Mouse (Mus musculus) kidney, embryonic 15.5 days (tissue): Measurements from ENCODE around the gene Hist2h3c1. TPM values are rescaled to one million over a fixed set of nuclear protein-coding genes. Genes with fewer than 3 reads are reported as not detected.

Experiments used
- ATAC-seq: fragments of 200-750 bp; cut with Nextera tagmentation; replicated peaks from 2 replicates; pipeline ENCODE4 v1.8.0; 2017; ENCODE audit warnings: moderate TSS enrichment; ENCODE audit not compliant: low FRiP score
- H3K27ac ChIP-seq: fragments of 300-500 bp; sonication (generic); 2 replicates; pipeline ENCODE4 v1.5.1; 2015; ENCODE audit warnings: mild to moderate bottlenecking, inconsistent platforms
- H3K27me3 ChIP-seq: fragments of 300-500 bp; sonication (generic); 2 replicates; pipeline ENCODE4 v1.6.1; 2015; ENCODE audit warnings: inconsistent platforms
- H3K36me3 ChIP-seq: fragments of 300-500 bp; sonication (generic); 2 replicates; pipeline ENCODE4 v1.6.1; 2015; ENCODE audit warnings: inconsistent platforms
- H3K4me1 ChIP-seq: fragments of 300-500 bp; sonication (generic); 2 replicates; pipeline ENCODE4 v1.6.1; 2015; ENCODE audit warnings: inconsistent platforms
- H3K4me2 ChIP-seq: fragments of 300-500 bp; sonication (generic); 2 replicates; pipeline ENCODE4 v1.6.1; 2015; ENCODE audit warnings: moderate library complexity, mild to moderate bottlenecking, inconsistent platforms
- H3K4me3 ChIP-seq: fragments of 300-500 bp; sonication (generic); replicated peaks from 2 replicates; pipeline ENCODE4 v1.5.1; 2015; ENCODE audit warnings: mild to moderate bottlenecking, inconsistent platforms
- H3K9ac ChIP-seq: fragments of 300-500 bp; sonication (generic); 2 replicates; pipeline ENCODE4 v1.6.1; 2015; ENCODE audit warnings: mild to moderate bottlenecking, inconsistent platforms
- H3K9me3 ChIP-seq: fragments of 300-500 bp; sonication (generic); replicated peaks from 2 replicates; pipeline ENCODE4 v1.6.1; 2016; ENCODE audit warnings: inconsistent platforms
- WGBS: fragments of 180-500 bp; shearing (Covaris S2); methylation state at CpG from one replicate; pipeline ENCODE4 v1.1.7; 2015; ENCODE audit warnings: mixed read lengths; 5-methylcytosine and 5-hydroxymethylcytosine counted together
- polyA plus RNA-seq: library from polyadenylated mRNA; unstranded; fragments of >200 nt; fragmentation: Nextera tagmentation; extraction: Ambion mirVana; gene quantifications from 2 replicates; pipeline ENCODE4 v1.2.1, GENCODE M21; 2015

The Hist2h3c1 gene
- polyA plus RNA-seq, 1 experiment from 2014 or later: 0.55 TPM

- Histone ChIP-seq H3K27me3 (no peaks in the 10 kb centered on the region), H3K4me2 (peak overlapping the region; percentile 86), H3K9ac (peak overlapping the region; percentile 64), H3K27ac (peak overlapping the region; percentile 100), H3K4me1 (peaks cover 51% of the 10 kb centered on the region), H3K4me3 (peak overlapping the region; percentile 68), H3K36me3 (no peaks in the 10 kb centered on the region), H3K9me3 (no peaks in the 10 kb centered on the region)
- no peak for ATAC-seq
- 21% methylated on average over 9 of the region's 9 CpGs for WGBS
Measured at GRCm38 (mm10) chr3:96221640-96222038, 24.8 kb upstream of the Hist2h3c1 start.

DNA sequence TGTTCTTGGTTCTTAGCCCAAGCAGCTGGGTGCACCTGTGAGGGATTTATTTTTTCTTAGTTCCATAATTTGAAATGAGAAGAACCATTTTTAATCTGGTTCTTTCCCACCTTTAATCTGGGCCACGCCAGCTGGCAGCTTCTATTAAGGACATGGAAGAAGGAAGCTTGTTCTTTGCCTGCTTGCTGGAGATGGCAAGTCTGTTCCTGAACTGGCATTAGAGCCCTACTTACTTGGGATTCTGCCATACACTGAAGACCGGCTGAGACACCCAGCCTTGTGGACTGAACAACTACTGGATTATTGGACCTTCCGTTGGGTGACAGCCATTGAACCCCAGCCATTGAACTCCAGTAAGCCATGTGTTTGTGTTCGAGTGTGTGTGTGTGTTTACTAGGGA lies 23.7 kb upstream of the Hist2h3c1 start:
- 94% methylated on average over 4 of the region's 4 CpGs for WGBS
- H3K9me3 ChIP-seq: no peaks in the 10 kb centered on the region
- H3K4me3 ChIP-seq: no peak overlapping the region; the same call in 1 of the 2 replicates
- H3K4me1 ChIP-seq: peaks cover 60% of the 10 kb centered on the region
- H3K9ac ChIP-seq: 0 out of 2 replicates have a peak overlapping the region, but pooled peaks have one; percentile 10
- no peak for ATAC-seq
- peak overlapping the region; percentile 86 for H3K4me2 ChIP-seq
- no peaks in the 10 kb centered on the region for H3K27me3 ChIP-seq
- H3K36me3 ChIP-seq: no peaks in the 10 kb centered on the region
- H3K27ac ChIP-seq: 0 out of 2 replicates have a peak overlapping the region, but pooled peaks have one; percentile 4

DNA sequence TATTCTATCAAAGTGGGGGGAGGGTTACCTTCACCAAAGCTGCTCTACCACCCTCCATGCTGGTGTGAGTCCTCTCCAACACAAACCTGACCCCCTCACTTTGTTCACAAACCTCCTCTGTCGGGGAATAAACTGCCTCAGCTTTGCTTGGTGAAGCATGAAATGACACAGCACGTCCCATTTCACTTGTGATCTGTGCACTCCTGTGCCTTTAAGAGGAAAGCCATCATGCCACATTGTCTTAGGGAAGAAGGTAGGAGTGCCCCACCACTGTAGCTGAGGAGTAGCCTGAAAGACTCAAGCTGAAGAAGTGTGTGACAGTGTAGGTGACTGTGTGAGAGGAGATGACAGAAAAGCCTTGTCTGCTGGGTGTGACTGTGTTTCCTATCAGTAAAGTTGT lies 21.1 kb upstream of the Hist2h3c1 start:
- no peaks in the 10 kb centered on the region for H3K36me3 ChIP-seq
- WGBS: 18% methylated on average over 2 of the region's 2 CpGs
- no peaks in the 10 kb centered on the region for H3K27me3 ChIP-seq
- no peak for ATAC-seq
- H3K4me1 ChIP-seq: peaks cover 51% of the 10 kb centered on the region
- H3K4me3 ChIP-seq: no peak overlapping the region
- peak overlapping the region; percentile 39 for H3K27ac ChIP-seq
- H3K9ac ChIP-seq: no peak overlapping the region
- H3K9me3 ChIP-seq: no peaks in the 10 kb centered on the region
- H3K4me2 ChIP-seq: peak overlapping the region; percentile 11; the same call in 1 of the 2 replicates

- Histone ChIP-seq H3K36me3 (no peaks in the 10 kb centered on the region), H3K9me3 (no peaks in the 10 kb centered on the region), H3K9ac (no peak overlapping the region), H3K4me2 (no peak overlapping the region), H3K4me1 (peaks cover 48% of the 10 kb centered on the region), H3K27me3 (no peaks in the 10 kb centered on the region), H3K4me3 (no peak overlapping the region), H3K27ac (no peak overlapping the region)
- ATAC-seq: no peak
- WGBS: 61% methylated on average over 8 of the region's 8 CpGs
Measured at GRCm38 (mm10) chr3:96226695-96227648, 19.5 kb upstream of the Hist2h3c1 start.

- H3K4me1 ChIP-seq: peaks cover 32% of the 10 kb centered on the region
- no peaks in the 10 kb centered on the region for H3K27me3 ChIP-seq
- no peak overlapping the region for H3K4me2 ChIP-seq
- no peak overlapping the region for H3K4me3 ChIP-seq
- no peak overlapping the region for H3K9ac ChIP-seq
- no peak for ATAC-seq
- H3K27ac ChIP-seq: no peak overlapping the region
- no peaks in the 10 kb centered on the region for H3K9me3 ChIP-seq
- WGBS: 62% methylated on average over 2 of the region's 2 CpGs
- no peaks in the 10 kb centered on the region for H3K36me3 ChIP-seq
Measured at GRCm38 (mm10) chr3:96228828-96229227, 17.7 kb upstream of the Hist2h3c1 start.

- WGBS: 78% methylated on average over 2 of the region's 2 CpGs
- no peak for ATAC-seq
- no peak overlapping the region for H3K4me3 ChIP-seq
Measured at GRCm38 (mm10) chr3:96230404-96230803, 16.1 kb upstream of the Hist2h3c1 start.

DNA sequence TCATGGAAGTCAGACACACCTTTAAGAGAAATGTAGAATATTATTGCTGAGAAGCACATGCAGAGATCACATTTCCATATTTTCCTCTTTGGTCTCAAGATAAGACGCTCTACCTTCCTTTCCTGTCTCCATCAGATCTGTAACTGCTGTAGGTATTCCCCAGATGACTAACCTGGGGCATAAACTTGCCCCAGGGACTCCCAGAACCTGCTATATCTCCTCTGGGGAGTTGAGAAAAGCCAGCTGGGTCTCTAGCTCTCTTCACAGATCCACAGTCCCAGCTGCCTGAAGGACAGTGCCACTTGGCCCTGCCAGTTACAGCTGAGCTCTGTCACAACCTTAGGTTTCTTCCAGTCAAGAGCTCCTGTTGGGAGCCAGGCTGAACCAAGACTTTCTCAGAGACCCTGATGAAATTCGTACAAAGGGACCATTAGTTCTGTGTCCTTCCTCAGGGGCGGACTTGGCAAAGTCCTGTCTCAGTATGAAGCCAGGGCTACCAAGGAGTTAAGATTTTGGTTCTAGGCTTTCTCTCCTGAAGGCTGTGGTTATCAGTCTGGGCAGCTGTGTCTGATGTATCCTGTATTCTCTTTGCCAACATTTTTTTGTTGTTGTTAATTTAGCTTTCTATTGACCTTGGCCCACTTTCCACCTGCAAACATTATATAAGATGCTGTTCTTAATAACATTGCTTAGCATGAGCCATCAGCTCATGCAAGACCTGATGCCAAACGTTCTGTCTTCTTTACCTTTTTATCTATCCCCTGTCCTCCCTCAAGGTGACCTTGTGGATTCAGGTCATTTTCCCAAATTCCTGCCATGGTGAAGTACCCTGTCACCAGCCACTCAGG lies 15.4 kb upstream of the Hist2h3c1 start:
- H3K27me3 ChIP-seq: no peaks in the 10 kb centered on the region
- ATAC-seq: no peak
- H3K36me3 ChIP-seq: no peaks in the 10 kb centered on the region
- H3K4me2 ChIP-seq: no peak overlapping the region
- no peaks in the 10 kb centered on the region for H3K9me3 ChIP-seq
- no peak overlapping the region for H3K4me3 ChIP-seq
- no peak overlapping the region for H3K9ac ChIP-seq
- no peak overlapping the region for H3K27ac ChIP-seq
- H3K4me1 ChIP-seq: peaks cover 17% of the 10 kb centered on the region
- 80% methylated on average over 4 of the region's 4 CpGs for WGBS

More at GRCm38 (mm10) chr3:96230404-96230803, 16.1 kb upstream of the Hist2h3c1 start:
- H3K36me3 ChIP-seq: no peaks in the 10 kb centered on the region
- H3K4me2 ChIP-seq: no peak overlapping the region
- no peak overlapping the region for H3K9ac ChIP-seq
- no peaks in the 10 kb centered on the region for H3K27me3 ChIP-seq
- no peak overlapping the region for H3K27ac ChIP-seq
- H3K9me3 ChIP-seq: no peaks in the 10 kb centered on the region
- H3K4me1 ChIP-seq: peaks cover 21% of the 10 kb centered on the region

DNA sequence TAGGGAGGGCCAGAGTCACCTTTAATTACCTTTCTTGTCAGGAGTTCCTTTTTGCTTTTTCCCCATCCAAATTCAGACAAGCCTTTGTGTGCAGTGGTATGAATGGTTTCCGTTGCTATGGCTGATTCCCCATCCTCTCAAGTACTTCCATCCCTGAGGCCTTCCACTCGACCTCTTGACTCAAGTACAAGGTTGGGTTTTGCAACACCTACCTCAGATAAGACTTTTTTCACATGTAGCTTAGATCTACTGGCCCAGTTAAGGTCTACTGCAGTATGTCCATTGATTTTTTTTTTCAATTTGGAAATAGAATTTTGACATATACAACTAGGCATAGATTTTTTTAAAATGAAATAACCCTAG lies 14.7 kb upstream of the Hist2h3c1 start:
- WGBS: 77% methylated on average over 2 of the region's 2 CpGs
- Histone ChIP-seq H3K4me3 (no peak overlapping the region), H3K36me3 (no peaks in the 10 kb centered on the region), H3K9ac (no peak overlapping the region), H3K9me3 (no peaks in the 10 kb centered on the region), H3K27ac (no peak overlapping the region), H3K4me1 (peaks cover 19% of the 10 kb centered on the region), H3K27me3 (no peaks in the 10 kb centered on the region), H3K4me2 (no peak overlapping the region)
- no peak for ATAC-seq

GRCm38 (mm10) chr3:96234914-96235313 lies 11.6 kb upstream of the Hist2h3c1 start:
- 88% methylated on average over 2 of the region's 2 CpGs for WGBS
- no peak overlapping the region for H3K9ac ChIP-seq
- ATAC-seq: no peak
- no peaks in the 10 kb centered on the region for H3K9me3 ChIP-seq
- H3K36me3 ChIP-seq: no peaks in the 10 kb centered on the region
- no peak overlapping the region for H3K4me2 ChIP-seq
- H3K27ac ChIP-seq: no peak overlapping the region
- H3K4me3 ChIP-seq: no peak overlapping the region
- peaks cover 24% of the 10 kb centered on the region for H3K4me1 ChIP-seq
- no peaks in the 10 kb centered on the region for H3K27me3 ChIP-seq

- no peak overlapping the region for H3K9ac ChIP-seq
- 39% methylated on average over 3 of the region's 3 CpGs for WGBS
- H3K9me3 ChIP-seq: no peaks in the 10 kb centered on the region
- H3K4me2 ChIP-seq: peak overlapping the region; percentile 56; the same call in 1 of the 2 replicates
- H3K4me3 ChIP-seq: no peak overlapping the region
- no peaks in the 10 kb centered on the region for H3K36me3 ChIP-seq
- ATAC-seq: no peak
- H3K27me3 ChIP-seq: no peaks in the 10 kb centered on the region
- peaks cover 26% of the 10 kb centered on the region for H3K4me1 ChIP-seq
- H3K27ac ChIP-seq: peak overlapping the region; percentile 91; the same call in 1 of the 2 replicates
Measured at GRCm38 (mm10) chr3:96235836-96236235, 10.6 kb upstream of the Hist2h3c1 start.

DNA sequence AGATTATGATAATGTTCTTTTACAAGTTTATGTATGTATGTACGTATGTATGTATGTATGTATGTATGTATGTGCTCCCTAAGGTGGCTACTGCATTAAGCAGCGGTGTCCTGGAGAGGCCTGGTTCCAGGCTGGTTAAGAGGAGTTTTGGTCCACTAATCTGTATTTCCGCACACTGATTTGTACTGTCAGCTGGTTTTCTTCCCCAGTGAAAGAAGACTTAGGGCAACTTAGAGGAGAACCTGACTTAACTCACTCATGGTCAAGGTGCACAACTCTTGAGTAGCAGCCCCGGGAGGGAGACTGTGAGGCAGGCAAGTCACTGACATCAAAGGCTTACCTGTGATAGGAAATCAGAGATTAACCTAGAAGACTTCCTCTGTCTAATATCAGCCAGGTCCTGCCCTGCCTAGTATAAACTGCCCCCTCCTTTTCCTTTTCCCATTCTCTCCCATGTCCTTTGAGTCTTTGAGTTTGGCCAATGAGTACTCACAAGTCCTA lies 9.6 kb upstream of the Hist2h3c1 start:
- Histone ChIP-seq H3K4me2 (peak overlapping the region; percentile 56), H3K9ac (peak overlapping the region; percentile 67), H3K36me3 (no peaks in the 10 kb centered on the region), H3K27ac (peak overlapping the region; percentile 91), H3K9me3 (no peaks in the 10 kb centered on the region), H3K27me3 (no peaks in the 10 kb centered on the region), H3K4me1 (peaks cover 27% of the 10 kb centered on the region), H3K4me3 (peak overlapping the region; percentile 53)
- ATAC-seq: no peak
- WGBS: 69% methylated on average over 4 of the region's 4 CpGs
